Mouse (Mus musculus): ENCODE measurements at regions not wholly inside any gene's neighbourhood (a gene's known extent, or its start where the extent isn't known, plus 50 kb on each side); places are given as distances from the start of the nearest gene placed in this dataset.
A peak's percentile ranks its signal among the peaks of the same experiment; 100 is the strongest.

GRCm38 (mm10) chr9:61277369-61278215 lies 94.6 kb upstream of the Tle3 start:
- no peak for ATAC-seq (replicated peaks; ENCODE audit: low FRiP score, poor library complexity, severe bottlenecking)

- no peak for ATAC-seq (replicated peaks; ENCODE audit: low FRiP score, poor library complexity, severe bottlenecking)
Measured at GRCm38 (mm10) chr9:61278216-61278758, 93.9 kb upstream of the Tle3 start.

- no peak for ATAC-seq (replicated peaks; ENCODE audit: low FRiP score, poor library complexity, severe bottlenecking)
Measured at GRCm38 (mm10) chr9:61279044-61279543, 93.1 kb upstream of the Tle3 start.

- ATAC-seq (replicated peaks; ENCODE audit: low FRiP score, poor library complexity, severe bottlenecking) = no peak
Measured at GRCm38 (mm10) chr9:61280856-61281582, 91.1 kb upstream of the Tle3 start.

- ATAC-seq (replicated peaks; ENCODE audit: low FRiP score, poor library complexity, severe bottlenecking) = no peak
Measured at GRCm38 (mm10) chr9:61283311-61283710, 88.9 kb upstream of the Tle3 start.

GRCm38 (mm10) chr9:61284201-61285021 lies 87.8 kb upstream of the Tle3 start:
- 0 out of 2 replicates have a peak, but pooled peaks have one; percentile 46 for ATAC-seq (replicated peaks; ENCODE audit: low FRiP score, poor library complexity, severe bottlenecking)

- ATAC-seq (replicated peaks; ENCODE audit: low FRiP score, poor library complexity, severe bottlenecking) = no peak
Measured at GRCm38 (mm10) chr9:61286561-61286960, 85.6 kb upstream of the Tle3 start.

GRCm38 (mm10) chr9:61289117-61289516 lies 83.0 kb upstream of the Tle3 start:
- no peak for ATAC-seq (replicated peaks; ENCODE audit: low FRiP score, poor library complexity, severe bottlenecking)

- ATAC-seq (replicated peaks; ENCODE audit: low FRiP score, poor library complexity, severe bottlenecking) = no peak
Measured at GRCm38 (mm10) chr9:61289713-61290112, 82.5 kb upstream of the Tle3 start.

GRCm38 (mm10) chr9:61291646-61292045 lies 80.5 kb upstream of the Tle3 start:
- no peak for ATAC-seq (replicated peaks; ENCODE audit: low FRiP score, poor library complexity, severe bottlenecking)

- ATAC-seq (replicated peaks; ENCODE audit: low FRiP score, poor library complexity, severe bottlenecking) = no peak
Measured at GRCm38 (mm10) chr9:61292501-61292900, 79.7 kb upstream of the Tle3 start.

- ATAC-seq (replicated peaks; ENCODE audit: low FRiP score, poor library complexity, severe bottlenecking) = no peak
Measured at GRCm38 (mm10) chr9:61293223-61293985, 78.8 kb upstream of the Tle3 start.

- ATAC-seq (replicated peaks; ENCODE audit: low FRiP score, poor library complexity, severe bottlenecking) = no peak
Measured at GRCm38 (mm10) chr9:61295001-61295400, 77.2 kb upstream of the Tle3 start.

GRCm38 (mm10) chr9:61296311-61296947 lies 75.7 kb upstream of the Tle3 start:
- no peak for ATAC-seq (replicated peaks; ENCODE audit: low FRiP score, poor library complexity, severe bottlenecking)

- ATAC-seq (replicated peaks; ENCODE audit: low FRiP score, poor library complexity, severe bottlenecking) = no peak
Measured at GRCm38 (mm10) chr9:61297385-61297784, 74.8 kb upstream of the Tle3 start.

GRCm38 (mm10) chr9:61299873-61300560 lies 72.1 kb upstream of the Tle3 start:
- no peak for ATAC-seq (replicated peaks; ENCODE audit: low FRiP score, poor library complexity, severe bottlenecking)

GRCm38 (mm10) chr9:61301070-61301469 lies 71.1 kb upstream of the Tle3 start:
- no peak for ATAC-seq (replicated peaks; ENCODE audit: low FRiP score, poor library complexity, severe bottlenecking)

- ATAC-seq (replicated peaks; ENCODE audit: low FRiP score, poor library complexity, severe bottlenecking) = no peak
Measured at GRCm38 (mm10) chr9:61302724-61303123, 69.4 kb upstream of the Tle3 start.

Data from erythroid progenitor cell, adult 5-6 weeks (primary cell).